Mouse (Mus musculus): Measurements from ENCODE around the gene Rcan2.
A peak's percentile ranks its signal among the peaks of the same experiment; 100 is the strongest.

The Rcan2 gene

GRCm38 (mm10) chr17:44020707-44021220 is 219.6 kb downstream of the Rcan2 start:
- no peak for ATAC-seq (ENCODE audit: low TSS enrichment)

GRCm38 (mm10) chr17:44023842-44024241 is 222.7 kb downstream of the Rcan2 start:
- peak; percentile 31; the same call in 1 of the 2 replicates for ATAC-seq (ENCODE audit: low TSS enrichment)

GRCm38 (mm10) chr17:44025011-44025410 is 223.9 kb downstream of the Rcan2 start:
- no peak for ATAC-seq (ENCODE audit: low TSS enrichment)

- ATAC-seq (ENCODE audit: low TSS enrichment) = 0 out of 2 replicates have a peak, but pooled peaks have one; percentile 8
These were observed 224.8 kb downstream of the Rcan2 start for GRCm38 (mm10) chr17:44025935-44026334.

- ATAC-seq (ENCODE audit: low TSS enrichment) = peak; percentile 38
These were observed 225.2 kb downstream of the Rcan2 start for GRCm38 (mm10) chr17:44026378-44026777.

GRCm38 (mm10) chr17:44026786-44027185 is 225.6 kb downstream of the Rcan2 start:
- no peak for ATAC-seq (ENCODE audit: low TSS enrichment)

- ATAC-seq (ENCODE audit: low TSS enrichment) = no peak
These were observed 226.2 kb downstream of the Rcan2 start for GRCm38 (mm10) chr17:44027311-44027710.

- ATAC-seq (ENCODE audit: low TSS enrichment) = no peak
These were observed 228.5 kb downstream of the Rcan2 start for GRCm38 (mm10) chr17:44029616-44030015.

- peak; percentile 58 for ATAC-seq (ENCODE audit: low TSS enrichment)
These were observed 229.8 kb downstream of the Rcan2 start for GRCm38 (mm10) chr17:44030776-44031587.

- ATAC-seq (ENCODE audit: low TSS enrichment) = no peak
These were observed 233.9 kb downstream of the Rcan2 start for GRCm38 (mm10) chr17:44035005-44035404.

GRCm38 (mm10) chr17:44038656-44039055 is 237.5 kb downstream of the Rcan2 start:
- no peak for ATAC-seq (ENCODE audit: low TSS enrichment)

GRCm38 (mm10) chr17:44040449-44040848 is 239.3 kb downstream of the Rcan2 start:
- ATAC-seq (ENCODE audit: low TSS enrichment) = no peak

- ATAC-seq (ENCODE audit: low TSS enrichment) = no peak
These were observed 241.2 kb downstream of the Rcan2 start for GRCm38 (mm10) chr17:44042301-44042700.

- ATAC-seq (ENCODE audit: low TSS enrichment) = 0 out of 2 replicates have a peak, but pooled peaks have one; percentile 51
These were observed 241.7 kb downstream of the Rcan2 start for GRCm38 (mm10) chr17:44042861-44043260.

GRCm38 (mm10) chr17:44053427-44053826 is 252.3 kb downstream of the Rcan2 start:
- ATAC-seq (ENCODE audit: low TSS enrichment) = no peak

- ATAC-seq (ENCODE audit: low TSS enrichment) = no peak
These were observed 256.0 kb downstream of the Rcan2 start for GRCm38 (mm10) chr17:44057123-44057522.

- no peak for ATAC-seq (ENCODE audit: low TSS enrichment)
These were observed 257.0 kb downstream of the Rcan2 start for GRCm38 (mm10) chr17:44058145-44058544.

GRCm38 (mm10) chr17:44060781-44061180 is 259.6 kb downstream of the Rcan2 start:
- ATAC-seq (ENCODE audit: low TSS enrichment) = no peak

- ATAC-seq (ENCODE audit: low TSS enrichment) = no peak
These were observed 260.2 kb downstream of the Rcan2 start for GRCm38 (mm10) chr17:44061289-44061890.

- no peak for ATAC-seq (ENCODE audit: low TSS enrichment)
These were observed 267.7 kb downstream of the Rcan2 start for GRCm38 (mm10) chr17:44068876-44069275.

GRCm38 (mm10) chr17:44071680-44072079 is 270.5 kb downstream of the Rcan2 start:
- no peak for ATAC-seq (ENCODE audit: low TSS enrichment)

GRCm38 (mm10) chr17:44075601-44076000 is 274.4 kb downstream of the Rcan2 start:
- no peak for ATAC-seq (ENCODE audit: low TSS enrichment)

Measured in frontal cortex, adult (tissue).